Mouse (Mus musculus) left cerebral cortex, postnatal 25 days (tissue): Measurements from ENCODE around the gene Gm10974. TPM values are rescaled to one million over a fixed set of nuclear protein-coding genes. Genes with fewer than 3 reads are reported as not detected.
A peak's percentile ranks its signal among the peaks of the same experiment; 100 is the strongest.

Experiments
- DNase-seq, 2 experiments: peaks; one replicate each; pipeline ENCODE4 v3.0.0; 2022; ENCODE audit warnings: low spot score in 2 of 2, mixed read lengths in 1 of 2
- intact Hi-C: fragments of 180-260 bp; cut with DNase I; formaldehyde crosslinking; loops from one replicate; pipeline ENCODE4 v1.15.1; 2025
- total RNA-seq, 2 experiments: library from RNA; stranded (reverse); gene quantifications; 2 replicates each; pipeline ENCODE4 v1.2.3; 2021

The Gm10974 gene
- not detected for total RNA-seq

DNA sequence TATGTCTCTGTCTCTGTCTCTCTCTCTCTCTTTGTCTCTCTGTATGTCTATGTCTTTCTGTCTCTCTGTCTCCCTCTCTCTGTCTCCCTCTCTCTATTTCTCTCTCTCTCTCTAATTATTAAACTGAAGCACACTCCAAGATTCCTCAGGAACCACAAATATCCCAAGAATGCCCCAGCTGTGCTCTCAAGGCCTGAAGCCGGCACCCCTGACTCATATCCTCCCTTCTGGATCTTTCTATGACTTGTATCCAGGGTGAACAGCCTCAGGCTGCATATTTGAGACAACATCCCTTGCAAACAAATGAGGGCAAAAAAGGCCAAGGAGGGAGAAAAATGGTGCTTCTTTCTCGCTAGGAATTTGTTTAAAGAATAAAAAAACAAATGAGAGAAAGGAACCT lies at the start of gene Gm10974:
TSS of gene Gm10974 (plus strand) at position 2 of the 400 bp plus-strand sequence.
- no peak for DNase-seq
- intact Hi-C loops = no loop called here

DNA sequence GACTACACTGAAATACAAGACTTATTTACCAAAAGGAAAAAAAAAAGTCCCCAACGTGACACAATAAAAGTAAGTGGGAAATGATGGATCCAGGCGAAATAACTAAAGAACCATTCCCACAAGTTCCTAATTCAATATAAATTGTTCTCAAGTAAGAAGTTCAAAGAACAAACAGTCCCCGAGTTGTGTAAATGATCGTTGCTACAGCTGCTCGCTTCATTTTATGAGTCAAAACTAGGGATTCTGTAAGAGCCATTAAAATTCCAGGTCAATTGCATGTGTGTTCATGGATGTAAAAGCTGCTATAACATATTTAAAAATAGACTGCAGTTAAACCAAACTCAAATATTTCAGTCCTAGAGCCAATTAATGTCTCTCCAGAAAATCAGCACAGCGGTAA lies 47.6 kb upstream of the Gm10974 start:
- DNase-seq = no peak
- intact Hi-C loops = no loop called here

DNA sequence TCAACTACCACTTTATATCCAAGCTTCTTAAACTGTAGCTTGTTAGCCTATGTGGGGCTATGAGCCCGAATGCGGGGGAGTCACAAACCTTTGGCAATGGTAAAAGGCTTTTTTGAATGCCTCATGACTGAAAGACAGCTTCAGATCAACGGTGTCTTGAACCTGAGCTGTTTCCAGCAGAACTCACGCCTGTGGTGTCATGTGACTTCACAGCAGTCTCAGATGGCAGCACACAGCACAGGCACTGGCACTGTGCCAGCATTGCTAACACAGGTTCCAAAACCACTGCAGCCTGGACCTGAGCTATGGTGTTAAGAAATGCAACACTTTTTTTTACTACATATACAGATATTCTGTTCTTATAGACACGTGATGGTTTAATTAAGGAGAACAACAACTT lies 44.7 kb upstream of the Gm10974 start:
- intact Hi-C loops = no loop called here

DNA sequence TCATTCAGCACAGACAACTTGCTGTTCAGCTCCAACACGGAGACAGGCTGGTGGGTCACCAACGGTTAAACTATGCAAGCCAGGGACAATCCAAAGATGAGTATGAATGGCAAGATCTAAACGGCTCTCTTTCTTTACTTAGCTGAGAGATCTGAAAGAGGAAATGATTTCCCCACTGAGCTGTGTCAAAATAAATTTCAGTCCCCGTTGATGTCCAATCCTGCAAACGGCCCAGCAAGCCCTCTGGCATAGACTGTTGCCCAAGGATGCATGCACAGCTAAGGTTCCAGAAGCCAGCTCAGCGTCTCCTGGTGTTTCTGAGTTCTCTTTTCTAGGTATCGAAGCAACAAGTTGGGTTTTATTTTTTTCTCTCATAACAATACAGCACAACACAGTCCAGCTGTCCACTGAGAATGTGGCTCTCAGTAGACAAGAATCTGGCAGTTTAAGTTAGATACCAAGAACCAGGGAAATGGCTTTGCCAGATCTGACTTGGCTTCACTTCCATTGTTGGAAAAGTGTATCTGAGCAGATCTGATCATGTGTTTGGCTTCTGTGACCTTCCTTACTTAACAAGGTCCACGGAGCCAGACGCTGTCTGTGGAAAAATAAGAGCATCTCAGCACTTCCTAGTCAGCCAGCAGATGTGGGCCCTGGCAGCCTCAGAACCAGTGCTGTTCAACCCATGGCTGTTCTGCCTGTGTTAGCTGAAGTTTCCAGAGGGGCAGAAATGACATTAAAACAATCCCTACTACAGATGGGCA lies 42.3 kb upstream of the Gm10974 start:
- intact Hi-C loops = no loop called here
- DNase-seq = no peak

More for the DNA sequence above, 44.7 kb upstream of the Gm10974 start:
- no peak for DNase-seq

DNA sequence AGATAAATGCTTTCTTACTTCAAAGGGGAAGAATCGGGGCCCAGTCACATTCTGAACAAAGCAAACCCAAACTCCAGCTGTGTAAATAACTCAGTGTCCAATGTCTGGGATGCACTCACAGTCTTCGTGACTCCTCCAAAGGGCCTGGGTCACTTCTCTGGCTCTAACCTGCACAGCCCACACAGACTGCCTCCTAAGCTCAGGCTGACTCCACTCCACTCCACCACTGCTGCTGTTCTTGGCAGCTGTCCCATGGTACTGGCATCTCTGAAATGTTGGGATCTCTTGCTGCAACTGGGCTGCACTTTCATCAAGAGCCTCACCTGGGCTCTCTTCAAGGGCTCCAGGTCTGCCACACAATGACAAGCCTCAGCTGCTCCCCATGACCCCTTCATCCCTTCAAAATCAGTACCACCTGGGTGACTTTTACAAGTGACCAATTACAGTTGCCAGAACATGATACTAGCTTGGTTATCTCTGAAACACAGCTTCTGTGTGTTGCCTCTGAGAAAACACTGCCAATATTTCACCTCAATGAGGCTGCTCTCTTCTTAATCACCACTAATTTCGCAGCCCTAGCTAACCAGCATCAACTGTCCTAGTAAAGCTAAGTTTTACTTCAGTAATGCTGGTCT lies 40.2 kb upstream of the Gm10974 start:
- no peak for DNase-seq
- intact Hi-C loops = no loop called here

DNA sequence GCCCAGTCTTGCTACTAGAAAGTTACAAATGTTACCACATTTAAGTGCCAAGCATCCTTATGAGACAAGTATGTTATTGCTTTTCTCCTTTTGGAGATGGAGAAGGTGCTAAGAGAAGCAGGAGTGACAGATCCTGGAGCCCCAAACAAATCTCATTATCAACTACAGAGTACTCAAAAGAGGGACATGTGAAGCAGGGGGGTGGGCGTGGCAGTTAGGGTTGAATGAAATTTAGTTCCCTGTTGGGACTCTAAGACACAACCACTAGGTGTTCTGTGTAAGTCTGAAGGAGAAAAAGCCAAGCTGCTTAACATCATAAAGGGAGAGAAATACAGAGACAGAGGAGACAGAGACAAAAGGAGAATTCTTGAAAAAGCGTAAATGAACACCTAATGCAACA lies 38.2 kb upstream of the Gm10974 start:
- intact Hi-C loops = no loop called here

DNA sequence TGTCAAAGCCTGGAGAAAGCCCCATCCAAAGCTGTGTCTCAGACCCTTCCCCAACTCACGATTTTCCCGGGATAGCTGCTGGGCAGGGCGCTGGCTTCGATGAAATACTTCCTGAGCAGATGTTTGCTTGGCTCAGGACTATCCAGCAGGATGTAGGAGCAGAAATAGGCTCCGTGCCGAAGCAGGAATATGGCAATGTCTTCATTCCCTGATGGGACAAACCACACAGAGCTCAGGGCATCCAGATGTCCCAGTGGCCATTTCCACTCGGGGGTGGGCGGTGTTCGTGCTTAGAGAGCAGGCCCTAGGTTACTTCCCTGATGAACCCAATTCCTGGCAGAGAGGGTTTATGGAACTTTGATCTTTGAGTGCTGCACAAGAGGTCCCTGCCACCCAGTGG lies 35.1 kb upstream of the Gm10974 start:
- intact Hi-C loops = no loop called here
- DNase-seq = no peak

More for the DNA sequence above, 38.2 kb upstream of the Gm10974 start:
- no peak for DNase-seq

DNA sequence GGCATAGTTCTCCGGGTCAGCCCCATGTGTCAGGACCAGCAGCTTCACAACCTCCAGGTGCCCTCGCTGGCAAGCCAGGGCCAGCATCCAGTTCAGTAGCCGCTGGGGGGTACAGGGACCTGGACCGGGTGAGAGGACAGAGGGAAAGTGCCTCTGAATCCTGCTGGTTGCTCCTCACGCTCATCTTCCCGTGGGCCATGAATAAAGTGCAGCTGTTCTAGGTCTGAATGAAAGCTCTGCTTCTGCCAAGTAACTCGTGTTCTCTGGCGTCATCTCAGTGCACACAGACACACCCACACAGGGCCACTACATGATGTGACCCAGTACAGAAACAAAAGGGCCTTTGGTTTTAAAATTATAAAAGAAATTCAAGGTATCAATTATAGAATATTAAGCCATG lies 33.4 kb upstream of the Gm10974 start:
- intact Hi-C loops = no loop called here
- DNase-seq = no peak

DNA sequence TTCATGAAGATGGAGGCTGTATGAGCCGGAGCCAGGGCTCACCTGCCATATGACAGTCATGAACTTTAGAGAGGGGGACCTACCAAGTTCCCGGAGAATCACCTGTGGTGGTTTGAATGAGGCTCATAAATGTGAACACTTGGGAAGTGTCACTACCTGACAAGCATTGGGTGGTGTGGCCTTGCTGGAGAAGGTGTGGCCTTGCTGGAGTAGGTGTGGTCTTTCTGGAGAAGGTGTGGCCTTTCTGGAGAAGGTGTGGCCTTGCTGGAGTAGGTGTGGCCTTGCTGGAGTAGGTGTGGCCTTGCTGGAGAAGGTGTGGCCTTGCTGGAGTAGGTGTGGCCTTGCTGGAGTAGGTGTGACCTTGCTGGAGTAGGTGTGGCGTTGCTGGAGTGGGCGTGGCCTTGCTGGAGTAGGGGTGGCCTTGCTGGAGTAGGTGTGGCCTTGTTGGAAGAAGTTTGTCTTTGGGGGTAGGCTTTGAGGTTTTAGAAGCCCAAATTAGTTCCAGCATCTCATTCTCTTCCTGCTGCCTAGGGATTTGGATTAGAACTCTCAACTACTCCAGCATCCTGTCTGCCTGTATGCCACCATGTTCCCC lies 31.7 kb upstream of the Gm10974 start:
- intact Hi-C loops = no loop called here
- no peak for DNase-seq

DNA sequence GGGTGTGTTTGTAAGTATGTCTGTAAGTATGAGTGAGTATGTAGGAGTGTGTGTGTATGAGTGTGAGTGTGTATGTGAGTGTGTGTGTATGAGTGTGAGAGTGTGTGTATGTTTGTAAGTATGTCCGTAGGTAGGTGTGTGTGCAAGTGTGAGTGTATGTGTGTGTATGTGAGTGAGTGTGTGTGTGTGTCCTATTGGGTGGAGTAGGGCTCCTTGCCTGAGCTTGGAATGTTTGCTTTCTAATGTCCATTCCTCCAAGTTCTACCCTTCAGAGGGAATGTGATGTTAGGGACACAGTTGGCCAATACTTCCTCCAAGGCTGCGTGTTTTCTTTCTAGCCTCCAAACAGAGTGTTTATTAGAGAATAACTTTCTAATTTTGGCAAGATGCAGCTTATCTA lies 28.8 kb upstream of the Gm10974 start:
- no peak for DNase-seq
- intact Hi-C loops = no loop called here

DNA sequence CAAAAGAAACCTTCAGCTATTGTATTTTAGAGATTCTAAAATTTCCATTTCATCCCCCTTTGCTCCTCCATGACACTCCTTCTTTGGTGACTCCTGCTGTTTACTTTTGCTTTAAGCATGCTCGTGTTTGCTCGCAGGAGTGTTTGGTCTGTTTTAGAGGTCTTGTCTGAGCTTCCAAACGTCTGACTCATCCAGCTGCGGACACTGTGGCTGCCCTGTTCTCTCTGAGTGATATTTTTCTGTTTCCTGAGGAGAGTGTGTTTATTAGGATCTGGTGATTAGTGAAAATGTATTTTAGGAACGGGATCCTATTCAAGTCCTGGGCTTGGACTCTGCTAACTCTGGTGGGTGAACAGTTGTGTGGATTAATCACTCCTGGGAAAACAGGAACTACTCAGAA lies 26.1 kb upstream of the Gm10974 start:
- no peak for DNase-seq
- intact Hi-C loops = no loop called here

DNA sequence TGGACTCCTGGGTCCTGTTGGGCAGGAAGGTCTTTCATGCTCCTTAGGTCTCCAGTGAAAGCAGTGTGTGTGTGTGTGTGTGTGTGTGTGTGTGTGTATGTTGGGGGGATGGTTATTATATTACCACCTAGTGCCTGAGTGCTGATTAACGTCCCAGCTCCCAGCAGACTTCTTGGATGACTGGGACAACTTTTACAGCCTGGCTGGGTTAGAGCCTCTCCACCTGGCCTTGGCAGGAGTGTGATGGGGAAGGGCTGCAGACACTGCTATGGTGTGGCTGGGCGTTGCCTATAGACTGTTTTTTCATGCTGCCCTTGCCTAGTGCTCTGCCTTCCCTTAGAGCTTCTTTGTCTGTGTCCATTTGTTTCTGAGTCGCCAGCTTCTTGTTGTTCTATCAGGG lies 25.7 kb upstream of the Gm10974 start:
- intact Hi-C loops = no loop called here
- no peak for DNase-seq

DNA sequence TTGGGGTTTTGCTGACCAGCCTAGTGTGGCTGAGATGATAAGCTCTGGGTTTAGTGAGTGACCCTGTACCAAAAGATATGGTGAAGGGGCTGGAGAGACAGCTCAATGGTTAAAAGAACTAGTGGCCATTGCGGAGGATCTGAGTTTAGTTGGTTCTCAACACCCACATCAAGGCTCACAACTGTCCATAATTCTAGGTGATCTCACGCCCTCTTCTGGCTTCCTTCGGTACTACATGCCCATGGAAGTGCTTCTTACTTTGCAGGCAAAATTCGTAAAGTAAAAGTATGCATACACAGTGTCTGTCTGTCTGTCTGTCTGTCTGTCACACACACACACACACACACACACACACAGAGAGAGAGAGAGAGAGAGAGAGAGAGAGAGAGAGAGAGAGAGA lies 23.4 kb upstream of the Gm10974 start:
- intact Hi-C loops = loop anchor here (2.0 kb wide), 1 partner anchor 32 kb away; no protein-coding TSS in a partner anchor
- peak; percentile 29 to 31 for DNase-seq

DNA sequence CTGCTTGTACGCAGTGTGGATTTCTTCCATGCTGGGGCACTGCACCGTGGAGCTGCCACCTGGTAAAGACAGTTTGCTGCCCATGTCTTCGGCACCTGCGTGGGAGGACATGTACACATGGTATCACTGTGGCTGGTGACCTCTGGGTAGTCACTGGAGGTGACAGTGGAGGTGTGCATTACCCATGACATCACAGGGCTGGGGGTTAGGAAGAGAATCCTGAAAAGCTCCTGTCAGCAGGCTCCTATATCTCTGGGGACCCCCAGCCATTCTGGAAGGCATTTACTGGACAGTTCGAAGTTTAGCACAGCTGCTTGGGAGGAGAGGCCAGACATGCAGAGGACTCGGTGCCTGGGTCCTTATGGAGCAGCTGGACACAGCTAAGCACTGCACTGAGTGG lies 22.9 kb upstream of the Gm10974 start:
- intact Hi-C loops = loop anchor here (2.0 kb wide), 1 partner anchor 32 kb away; no protein-coding TSS in a partner anchor
- no peak for DNase-seq

DNA sequence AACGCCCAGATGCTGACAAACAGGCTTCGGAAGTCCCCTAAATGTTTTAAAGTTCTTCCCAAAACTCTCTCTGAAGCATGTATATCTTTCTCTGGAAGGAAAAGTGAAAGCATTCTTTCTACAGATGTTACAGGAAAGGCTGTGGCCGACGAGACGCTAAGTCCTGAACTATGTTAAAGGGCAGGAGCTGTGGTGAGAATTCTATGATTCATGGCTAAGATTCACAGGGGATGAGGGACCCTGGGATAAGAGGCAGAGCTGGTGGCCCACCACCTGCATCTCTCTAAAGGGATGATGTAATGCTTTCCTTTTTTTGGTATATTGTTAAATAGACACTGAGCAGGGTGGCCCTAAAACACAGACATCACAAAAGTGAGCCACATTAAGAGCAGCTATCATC lies 22.4 kb upstream of the Gm10974 start:
- intact Hi-C loops = loop anchor here (2.0 kb wide), 1 partner anchor 33 kb away; no protein-coding TSS in a partner anchor
- DNase-seq = no peak

DNA sequence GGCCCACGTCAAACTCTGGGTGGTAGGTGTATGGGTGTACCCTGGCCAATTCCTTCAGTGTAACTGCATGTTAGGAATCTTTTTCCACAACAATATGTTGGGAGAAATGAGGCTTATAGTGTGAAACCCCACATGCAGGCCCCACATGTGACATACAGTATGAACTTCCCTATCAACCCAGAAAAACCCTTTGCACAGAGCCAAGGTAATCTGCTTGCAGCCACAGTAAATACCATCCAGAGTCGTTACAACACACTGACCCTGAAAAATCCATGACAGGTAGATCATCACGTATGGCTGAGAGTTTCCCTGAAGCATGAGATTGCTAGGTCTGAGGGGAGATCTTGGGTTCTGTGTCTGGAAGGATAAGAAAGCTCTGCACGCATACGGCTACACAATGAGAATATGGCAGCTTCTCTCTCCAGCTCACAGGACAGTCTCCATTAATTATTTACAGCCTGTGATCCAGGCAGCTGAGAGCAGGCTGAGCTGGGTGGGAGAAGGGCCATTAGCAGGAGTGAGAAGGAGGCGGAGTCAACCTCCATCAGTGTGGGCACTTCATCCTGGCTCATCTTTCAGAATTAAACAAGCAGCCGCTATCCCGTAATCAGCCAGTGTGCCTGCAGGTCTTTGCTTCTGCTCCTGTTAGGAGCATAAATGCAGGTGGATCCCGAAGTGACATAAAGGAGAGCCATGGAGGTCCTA lies 18.6 kb upstream of the Gm10974 start:
- DNase-seq = no peak
- intact Hi-C loops = no loop called here

DNA sequence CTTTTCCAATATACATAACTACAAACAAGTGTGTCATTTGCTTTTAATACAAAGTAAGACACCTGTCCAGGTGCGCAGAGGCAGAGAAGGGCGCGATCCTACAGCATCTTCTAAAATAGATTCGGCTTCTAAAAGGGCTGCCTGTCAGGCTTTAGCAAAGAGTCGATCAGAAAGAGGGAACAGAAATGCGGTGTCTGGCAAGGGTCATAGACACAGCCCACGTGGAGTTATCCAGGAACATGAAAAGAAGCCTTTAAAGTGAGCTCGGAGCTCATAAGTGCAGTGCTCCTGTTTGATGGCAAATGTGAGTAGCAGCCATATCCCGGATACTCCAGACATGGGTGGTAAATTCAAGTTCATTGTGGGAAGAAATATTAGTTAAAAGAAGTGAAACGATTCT lies 17.1 kb upstream of the Gm10974 start:
- intact Hi-C loops = no loop called here

DNA sequence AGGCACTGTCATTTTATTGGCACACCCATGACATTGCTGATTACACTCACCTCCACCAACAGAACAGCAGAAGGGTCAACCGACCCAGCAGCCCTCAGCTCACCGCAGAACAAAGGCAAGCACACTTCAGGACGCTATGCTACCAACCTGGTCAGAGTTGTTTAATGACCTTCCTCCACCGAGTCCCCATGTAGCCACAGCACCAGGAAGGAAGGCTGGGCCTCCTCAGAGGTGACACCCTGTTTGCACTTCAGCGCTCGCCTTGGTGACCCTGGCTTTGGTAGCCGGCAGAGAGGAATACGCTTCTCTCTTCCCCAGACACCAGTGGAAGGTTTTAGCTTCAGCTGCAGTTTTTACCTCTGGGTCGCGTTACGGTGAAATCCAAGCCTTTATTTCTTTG lies 16.0 kb upstream of the Gm10974 start:
- intact Hi-C loops = no loop called here
- no peak for DNase-seq

More for the DNA sequence above, 17.1 kb upstream of the Gm10974 start:
- no peak for DNase-seq

DNA sequence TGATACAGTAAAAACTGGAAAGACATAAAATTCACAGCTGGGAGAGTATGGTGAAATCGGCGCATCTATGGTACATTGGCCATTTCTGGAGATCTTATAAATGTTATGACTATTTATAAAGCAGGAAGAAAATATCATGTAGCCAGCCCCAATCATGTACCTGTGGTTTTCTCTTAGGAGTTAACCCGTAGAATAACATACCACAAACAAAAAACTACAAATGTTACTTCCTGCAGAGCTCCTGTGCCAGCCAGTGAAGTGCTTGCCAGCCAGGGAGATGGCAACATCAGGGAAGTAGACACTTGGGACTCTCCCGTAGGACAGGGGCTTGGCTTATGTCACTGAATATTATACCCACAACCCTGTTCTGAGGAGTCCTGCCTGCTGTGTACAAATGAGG lies 14.6 kb upstream of the Gm10974 start:
- no peak for DNase-seq
- intact Hi-C loops = no loop called here

DNA sequence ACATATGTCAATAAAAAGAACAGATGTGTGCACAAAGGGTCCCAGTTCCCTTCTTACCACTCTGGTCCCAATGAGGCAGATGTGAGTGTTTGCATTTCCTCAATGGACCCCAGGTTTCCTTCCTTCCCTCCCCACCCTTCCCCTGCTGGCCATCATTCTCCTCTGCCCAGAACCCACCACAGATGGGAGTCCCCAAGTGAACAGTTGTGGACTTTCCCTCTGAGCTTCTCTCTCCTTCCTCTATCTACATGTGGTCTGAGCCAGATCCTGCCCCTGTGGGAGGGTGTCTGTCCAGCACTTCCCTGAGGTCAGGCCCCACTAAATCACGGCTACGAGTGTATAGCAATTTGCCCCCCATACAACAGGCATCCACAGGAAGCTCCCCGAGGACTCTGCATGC lies 10.8 kb upstream of the Gm10974 start:
- intact Hi-C loops = no loop called here
- DNase-seq = no peak
